Mouse (Mus musculus): ENCODE measurements at regions not wholly inside any gene's neighbourhood (a gene's known extent, or its start where the extent isn't known, plus 50 kb on each side); places are given as distances from the start of the nearest gene placed in this dataset.

DNA sequence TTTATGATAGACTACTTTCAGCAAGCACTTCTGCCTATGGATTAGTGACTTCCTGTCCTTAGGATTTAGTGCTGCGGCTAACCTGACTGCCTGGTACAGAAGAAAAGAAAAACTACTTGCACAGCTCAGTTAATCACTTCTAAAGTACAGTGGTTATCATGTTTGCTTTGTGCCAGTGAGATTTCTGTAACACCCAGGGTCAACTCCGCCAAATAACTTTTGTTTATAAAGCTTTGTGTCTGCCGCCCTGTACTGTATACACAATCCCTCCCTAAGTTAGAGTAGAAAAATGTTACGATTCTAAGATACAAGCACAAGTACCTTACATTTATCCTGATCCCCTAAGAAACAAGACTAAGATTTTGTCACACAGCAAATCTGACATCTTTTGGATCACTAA, 120.1 kb upstream of the Ift57 start:
- DNase-seq (ENCODE audit: low read depth): no peak

- no peak for DNase-seq (ENCODE audit: low read depth)
Measured at GRCm38 (mm10) chr16:49580708-49581107, 118.3 kb upstream of the Ift57 start.

GRCm38 (mm10) chr16:49606500-49606899, 92.5 kb upstream of the Ift57 start:
- no peak for DNase-seq (ENCODE audit: low read depth)

DNA sequence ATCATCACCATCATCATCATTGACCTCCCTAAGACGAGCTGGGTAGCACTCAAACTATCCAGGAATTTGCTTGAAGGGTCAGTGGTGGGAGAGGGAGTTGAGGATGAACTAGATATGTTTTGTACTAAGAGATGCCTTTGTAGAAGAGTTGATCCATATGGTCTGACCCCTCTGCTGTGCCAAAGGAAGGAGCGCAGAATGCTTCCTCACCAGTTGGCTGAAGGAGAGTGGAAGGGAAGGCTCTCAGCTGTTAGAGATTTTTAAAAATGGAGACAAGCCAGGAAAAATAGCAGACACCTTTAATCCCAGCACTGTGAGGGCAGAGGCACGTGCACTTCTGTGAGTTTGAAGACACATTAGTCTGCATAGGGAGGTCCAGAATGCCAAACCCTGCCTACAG, 84.2 kb upstream of the Ift57 start:
- DNase-seq (ENCODE audit: low read depth): no peak

DNA sequence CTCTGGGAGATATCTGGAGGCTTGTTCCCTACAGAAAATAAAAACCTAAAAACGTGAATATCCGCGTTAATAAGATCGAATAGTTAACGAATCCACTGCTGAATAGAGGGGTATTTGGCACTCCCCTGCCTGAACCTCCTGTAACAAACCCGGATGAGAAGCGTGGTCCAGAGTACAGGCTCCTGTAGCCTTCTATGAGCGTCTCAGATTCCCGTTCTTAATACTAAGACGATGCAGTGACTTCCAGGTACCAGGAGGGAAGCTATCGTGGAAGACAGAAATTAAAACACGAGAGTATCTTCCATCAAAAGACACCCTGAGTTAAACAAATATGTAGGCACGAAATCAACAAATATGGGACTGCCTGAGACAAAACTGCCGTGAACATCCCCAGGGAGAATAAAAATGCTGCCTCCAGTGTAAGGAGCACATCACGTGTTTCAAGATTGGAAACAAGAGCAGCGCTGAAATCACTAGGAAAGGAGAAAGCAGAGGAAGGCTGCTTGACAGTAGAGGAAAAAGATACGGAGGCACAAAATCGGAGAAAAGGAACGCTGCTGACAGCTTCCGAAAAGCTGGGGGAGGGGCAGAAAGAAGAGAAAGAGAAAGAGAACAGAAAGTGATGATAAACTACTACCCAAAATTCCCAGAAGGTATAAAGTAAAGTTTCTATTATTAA, 83.6 kb upstream of the Ift57 start:
- no peak for DNase-seq (ENCODE audit: low read depth)

DNA sequence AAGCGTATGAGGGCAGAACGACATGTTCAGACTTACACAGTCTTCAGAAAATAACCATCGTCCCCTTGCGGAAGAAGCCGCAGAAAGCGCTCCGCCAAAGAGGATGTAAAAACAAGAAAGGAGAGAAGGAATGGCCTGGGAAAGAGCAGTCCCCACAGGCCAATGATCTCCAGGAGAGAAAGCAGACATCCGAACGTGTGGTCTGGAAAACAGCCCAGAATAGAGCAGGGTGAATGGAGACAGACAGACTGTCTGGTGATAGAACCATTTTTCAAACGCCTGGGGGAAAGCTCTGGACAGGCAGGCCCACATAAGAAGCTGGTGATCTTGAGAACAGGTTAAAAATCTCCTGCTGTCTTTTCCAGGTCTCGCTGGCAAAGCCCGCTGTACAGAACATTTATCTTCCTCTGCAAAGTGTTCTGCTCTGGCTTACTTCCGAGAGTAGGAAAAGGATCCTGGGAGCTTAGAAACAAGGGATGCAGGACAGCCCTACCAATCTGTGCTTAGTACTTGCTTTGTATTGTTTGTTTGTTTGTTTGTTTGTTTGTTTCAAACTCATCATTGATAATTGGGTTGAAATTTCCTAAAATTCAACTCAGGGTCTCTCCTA, 82.7 kb upstream of the Ift57 start:
- DNase-seq (ENCODE audit: low read depth): no peak

DNA sequence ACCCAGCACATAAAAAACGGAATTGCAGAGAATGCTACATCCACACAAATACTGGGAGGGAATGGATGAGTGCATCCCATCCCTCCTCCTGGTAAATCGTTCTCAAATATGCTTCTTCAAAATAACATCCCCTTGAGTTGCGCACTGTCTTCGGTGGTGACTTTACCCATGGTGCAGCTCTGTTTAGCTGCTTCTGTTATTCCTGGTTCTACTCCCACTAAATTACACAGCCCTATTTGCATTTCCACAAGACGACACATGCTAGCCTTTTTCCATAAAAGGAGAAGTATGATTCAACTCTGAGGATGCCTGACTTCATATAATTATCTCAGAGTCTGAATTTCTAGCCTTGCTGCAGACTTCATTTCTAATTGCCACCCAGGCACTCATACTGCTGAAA, 65.5 kb upstream of the Ift57 start:
- no peak for DNase-seq (ENCODE audit: low read depth)

GRCm38 (mm10) chr16:49635506-49635905, 63.5 kb upstream of the Ift57 start:
- DNase-seq (ENCODE audit: low read depth): no peak

DNA sequence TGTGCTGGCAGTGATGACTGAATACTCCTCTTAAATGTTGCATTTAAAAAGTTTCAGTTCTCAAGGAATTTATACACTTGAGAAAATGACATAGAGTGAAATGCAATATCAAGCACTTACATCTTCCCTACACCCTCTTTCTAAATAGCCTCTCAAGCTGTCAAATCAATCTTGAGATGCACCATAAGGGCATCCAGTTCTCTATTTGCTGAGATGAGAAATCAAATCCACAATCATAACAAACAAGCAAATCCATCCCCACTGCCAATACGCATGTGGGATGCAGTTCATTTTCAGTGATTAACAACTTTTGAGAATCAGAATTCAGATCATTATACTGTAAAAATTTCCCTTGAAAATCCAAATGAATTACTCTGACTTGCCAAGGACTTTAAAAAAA, 62.6 kb upstream of the Ift57 start:
- no peak for DNase-seq (ENCODE audit: low read depth)

DNA sequence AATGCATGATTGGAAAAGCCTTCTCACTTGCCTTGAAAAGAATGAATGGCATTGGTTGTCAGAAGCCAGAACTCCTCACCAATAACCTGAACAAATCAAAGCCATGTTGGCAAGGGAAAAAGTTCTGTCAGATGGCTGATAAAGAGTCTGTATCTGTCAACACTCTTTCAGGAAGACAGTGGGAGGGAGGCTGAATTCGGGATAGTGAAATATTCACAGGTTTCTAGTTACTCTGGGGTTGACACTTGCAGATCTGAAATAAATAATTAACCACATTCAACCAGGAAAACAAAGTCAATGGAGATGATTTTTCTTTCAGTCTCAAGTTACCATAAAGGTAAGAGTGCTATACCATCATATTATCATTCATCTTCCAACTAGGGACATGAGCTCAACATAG, 56.3 kb upstream of the Ift57 start:
- DNase-seq (ENCODE audit: low read depth): no peak

GRCm38 (mm10) chr16:49644416-49644815, 54.6 kb upstream of the Ift57 start:
- DNase-seq (ENCODE audit: low read depth): no peak

GRCm38 (mm10) chr16:49646479-49646878, 52.6 kb upstream of the Ift57 start:
- DNase-seq (ENCODE audit: low read depth): peak; percentile 9

All from naive thymus-derived CD4-positive, alpha-beta T cell, adult 2 months (primary cell).